Mouse (Mus musculus) frontal cortex, adult (tissue): ENCODE data around the gene Gpr161.

Source experiments
- ATAC-seq: cut with Nextera tagmentation; 2 replicates; pipeline ENCODE4 v1.9.2; 2017; ENCODE audit warnings: mild to moderate bottlenecking, moderate library complexity, mixed read lengths; ENCODE audit not compliant: low TSS enrichment

Gene Gpr161

GRCm38 (mm10) chr1:165295489-165295888 lies at the start of gene Gpr161:
Gpr161 (plus strand) TSS chr1:165295789.
- ATAC-seq: no peak

- no peak for ATAC-seq
Measured at GRCm38 (mm10) chr1:165246587-165246986, 49.0 kb upstream of the Gpr161 start.

- ATAC-seq: no peak
Measured at GRCm38 (mm10) chr1:165247085-165247484, 48.5 kb upstream of the Gpr161 start.

- ATAC-seq: no peak
Measured at GRCm38 (mm10) chr1:165247788-165248187, 47.8 kb upstream of the Gpr161 start.

GRCm38 (mm10) chr1:165248842-165249241 lies 46.7 kb upstream of the Gpr161 start:
- no peak for ATAC-seq

- no peak for ATAC-seq
Measured at GRCm38 (mm10) chr1:165250546-165250945, 45.0 kb upstream of the Gpr161 start.

- ATAC-seq: peak; percentile 50; the same call in 1 of the 2 replicates
Measured at GRCm38 (mm10) chr1:165252027-165252671, 43.4 kb upstream of the Gpr161 start.

- no peak for ATAC-seq
Measured at GRCm38 (mm10) chr1:165274946-165275345, 20.6 kb upstream of the Gpr161 start.

GRCm38 (mm10) chr1:165280741-165281140 lies 14.8 kb upstream of the Gpr161 start:
- ATAC-seq: no peak

GRCm38 (mm10) chr1:165281351-165282221 lies 14.0 kb upstream of the Gpr161 start:
- peak; percentile 66 for ATAC-seq

- ATAC-seq: peak; percentile 32
Measured at GRCm38 (mm10) chr1:165282222-165282966, 13.2 kb upstream of the Gpr161 start.

GRCm38 (mm10) chr1:165282967-165283345 lies 12.6 kb upstream of the Gpr161 start:
- no peak for ATAC-seq

GRCm38 (mm10) chr1:165284096-165284495 lies 11.5 kb upstream of the Gpr161 start:
- ATAC-seq: no peak

GRCm38 (mm10) chr1:165288165-165288564 lies 7.4 kb upstream of the Gpr161 start:
- ATAC-seq: no peak

GRCm38 (mm10) chr1:165289831-165290230 lies 5.8 kb upstream of the Gpr161 start:
- 0 out of 2 replicates have a peak, but pooled peaks have one; percentile 16 for ATAC-seq

- no peak for ATAC-seq
Measured at GRCm38 (mm10) chr1:165291606-165292005, 4.0 kb upstream of the Gpr161 start.

GRCm38 (mm10) chr1:165301108-165301507 lies 5.5 kb downstream of the Gpr161 start:
- ATAC-seq: no peak

- no peak for ATAC-seq
Measured at GRCm38 (mm10) chr1:165301567-165301966, 6.0 kb downstream of the Gpr161 start.

- no peak for ATAC-seq
Measured at GRCm38 (mm10) chr1:165302455-165303208, 7.0 kb downstream of the Gpr161 start.

- no peak for ATAC-seq
Measured at GRCm38 (mm10) chr1:165303209-165303608, 7.6 kb downstream of the Gpr161 start.

- ATAC-seq: peak; percentile 86
Measured at GRCm38 (mm10) chr1:165304341-165304740, 8.8 kb downstream of the Gpr161 start.

- ATAC-seq: no peak
Measured at GRCm38 (mm10) chr1:165308180-165308579, 12.6 kb downstream of the Gpr161 start.
